Mouse (Mus musculus) thymus, postnatal 25 days (tissue): ENCODE results near the gene Tspan10.
"Not testable (repeated sequence)": the region's sequence is repeated elsewhere in the genome, so short reads cannot be mapped to it uniquely, and the experiment has no call there.

Experiments
- DNase-seq: peaks from one replicate; pipeline ENCODE4 v3.0.0; 2022

Tspan10 gene

DNA sequence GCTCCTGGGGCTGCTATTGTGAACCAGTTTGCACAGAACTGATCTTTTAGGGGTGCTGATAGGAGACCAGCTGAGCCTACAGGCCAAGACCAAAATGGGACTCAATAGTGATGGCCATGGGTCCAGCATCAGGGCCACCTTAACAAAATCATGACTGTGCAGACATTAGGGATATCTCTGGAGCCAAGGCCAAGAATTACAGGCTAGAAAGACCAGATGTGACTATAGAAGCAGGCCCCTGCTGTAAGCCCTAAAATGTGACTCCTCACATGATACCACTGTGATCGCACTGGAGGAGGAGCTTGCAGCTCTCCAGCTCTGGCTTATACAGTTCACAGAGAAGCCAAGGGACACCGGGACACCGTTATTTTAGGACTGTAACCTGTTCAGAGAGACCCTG is at the start of gene Tspan10:
TSS of gene Tspan10 (plus strand) at position 301 of the 400 bp plus-strand sequence.
- DNase-seq: no peak

DNA sequence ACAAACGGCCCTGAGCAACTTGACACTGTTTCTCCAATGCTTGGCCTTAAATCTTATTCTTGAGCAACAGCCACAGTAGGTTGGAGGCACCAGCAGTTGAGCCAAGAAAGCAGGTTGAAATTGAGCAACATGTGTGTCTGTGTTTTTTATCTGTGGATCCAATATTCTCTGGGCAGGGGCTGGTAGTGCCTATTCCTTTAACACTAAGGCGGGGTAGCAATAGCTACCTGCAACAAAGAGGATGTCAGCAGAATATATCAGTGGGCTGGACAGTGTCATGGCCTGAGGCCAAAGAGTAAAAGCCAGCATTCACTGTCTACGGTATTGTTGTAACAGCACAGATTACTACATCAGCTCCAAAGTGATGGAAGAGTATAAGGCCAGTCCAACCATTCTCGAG is 46.8 kb upstream of the Tspan10 start:
- DNase-seq: no peak

DNA sequence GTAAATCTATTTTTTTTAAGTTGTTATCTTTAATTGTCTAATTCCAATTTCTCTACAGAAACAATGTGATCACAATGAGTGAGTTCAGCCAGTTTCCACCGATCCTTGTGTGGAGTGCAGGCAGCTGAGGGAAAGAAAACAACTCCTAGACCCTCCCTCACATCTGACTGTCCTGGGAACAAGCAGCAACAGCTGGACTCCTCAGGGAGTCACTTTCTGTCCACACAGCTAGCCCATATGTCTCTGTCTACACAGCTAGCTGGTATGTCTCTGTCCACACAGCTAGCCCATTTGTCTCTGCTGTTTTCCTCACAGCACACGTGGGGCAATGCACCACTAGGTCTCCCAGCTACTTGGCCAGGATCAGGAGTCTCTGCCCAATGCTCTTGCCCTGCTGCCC is 44.8 kb upstream of the Tspan10 start:
- DNase-seq: no peak

DNA sequence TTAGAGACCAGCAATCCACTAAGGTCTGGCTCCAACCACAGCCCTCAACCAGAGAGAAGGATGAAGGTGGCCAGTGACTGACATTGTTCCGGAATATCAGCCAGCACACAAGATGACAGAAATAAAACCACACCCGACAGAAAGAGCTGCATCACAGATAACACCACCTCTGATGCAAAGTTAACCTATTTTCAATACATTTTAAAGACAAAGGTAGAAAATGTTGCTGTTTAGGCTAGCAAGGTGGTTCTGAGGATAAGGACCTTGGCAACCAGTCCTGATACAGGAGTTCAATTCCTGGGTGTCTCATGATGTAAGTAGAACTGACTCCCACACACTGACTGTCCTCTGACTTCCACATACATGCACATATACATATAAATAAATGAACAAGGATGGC is 43.1 kb upstream of the Tspan10 start:
- no peak for DNase-seq

DNA sequence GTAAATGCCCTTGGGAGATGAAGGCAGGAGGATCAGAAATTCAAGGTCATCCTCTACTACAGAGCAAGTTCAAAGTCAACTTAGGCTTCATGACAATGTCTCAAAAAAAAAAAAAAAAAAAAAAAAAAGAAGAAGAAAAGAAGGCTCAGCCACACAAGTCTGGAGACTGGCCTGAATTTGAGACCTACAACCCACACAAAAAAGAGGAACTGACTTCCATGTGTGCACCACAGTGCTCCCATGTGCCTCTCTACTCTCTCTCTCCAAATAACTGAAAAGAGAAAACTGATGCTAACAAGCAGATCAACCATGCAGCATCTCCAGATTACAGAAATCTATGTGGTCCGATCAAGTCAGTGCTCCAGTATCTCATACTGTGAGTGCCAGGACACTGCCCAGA is 37.6 kb upstream of the Tspan10 start:
- DNase-seq: no peak

DNA sequence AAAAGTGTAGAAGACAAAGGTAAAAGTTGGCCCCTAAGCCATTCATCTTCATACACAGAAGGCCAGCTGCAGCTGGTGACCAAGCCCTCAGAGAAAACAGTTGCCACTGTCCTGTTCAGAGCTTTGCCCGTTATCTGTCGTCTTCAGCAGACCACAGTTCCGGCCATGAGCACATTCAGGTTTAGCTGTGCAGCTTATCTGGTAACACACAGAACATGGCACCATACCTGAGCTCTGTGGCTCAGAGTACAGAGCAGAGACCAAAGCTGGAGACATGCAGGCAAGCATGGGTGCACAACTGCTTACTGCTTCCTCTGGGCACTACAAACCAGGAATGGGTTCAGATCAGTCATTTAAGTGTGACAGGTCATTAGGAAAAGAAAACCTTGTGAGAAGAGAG is 36.6 kb upstream of the Tspan10 start:
- DNase-seq: no peak

DNA sequence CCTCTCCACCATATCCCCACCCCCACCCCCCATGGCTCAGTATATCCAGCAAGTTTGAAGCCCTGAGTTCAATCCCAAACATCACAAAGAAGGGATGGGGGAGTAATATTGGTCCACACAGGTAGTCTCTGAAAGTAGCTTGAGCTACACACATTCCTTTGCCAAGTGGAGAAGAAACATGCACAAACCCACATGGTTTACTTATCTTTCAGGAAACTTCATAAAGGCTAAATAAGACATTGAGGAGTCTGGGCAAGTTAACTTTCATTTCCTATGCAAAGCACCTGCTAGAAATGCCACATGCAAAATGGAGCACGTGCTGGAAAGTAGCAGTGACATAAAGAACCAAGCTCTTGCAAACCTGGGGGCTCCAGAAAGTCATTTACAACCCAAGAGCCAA is 36.0 kb upstream of the Tspan10 start:
- no peak for DNase-seq

DNA sequence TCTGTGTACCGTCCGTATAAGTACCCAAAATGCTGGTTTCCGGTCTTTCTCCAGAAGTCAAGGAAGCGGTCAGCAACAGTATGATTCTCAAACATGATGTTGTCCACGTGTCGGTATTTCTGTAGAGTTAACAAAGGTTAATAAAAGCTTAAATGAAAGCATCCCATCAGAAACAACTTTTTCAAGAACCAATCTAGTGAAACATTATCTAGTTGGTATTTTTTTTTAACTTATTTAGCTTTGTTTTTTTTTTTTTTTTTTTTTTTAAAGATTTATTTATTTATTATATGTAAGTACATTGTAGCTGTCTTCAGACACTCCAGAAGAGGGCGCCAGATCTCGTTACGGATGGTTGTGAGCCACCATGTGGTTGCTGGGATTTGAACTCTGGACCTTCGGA is 28.8 kb upstream of the Tspan10 start:
- not testable (repeated sequence) for DNase-seq

DNA sequence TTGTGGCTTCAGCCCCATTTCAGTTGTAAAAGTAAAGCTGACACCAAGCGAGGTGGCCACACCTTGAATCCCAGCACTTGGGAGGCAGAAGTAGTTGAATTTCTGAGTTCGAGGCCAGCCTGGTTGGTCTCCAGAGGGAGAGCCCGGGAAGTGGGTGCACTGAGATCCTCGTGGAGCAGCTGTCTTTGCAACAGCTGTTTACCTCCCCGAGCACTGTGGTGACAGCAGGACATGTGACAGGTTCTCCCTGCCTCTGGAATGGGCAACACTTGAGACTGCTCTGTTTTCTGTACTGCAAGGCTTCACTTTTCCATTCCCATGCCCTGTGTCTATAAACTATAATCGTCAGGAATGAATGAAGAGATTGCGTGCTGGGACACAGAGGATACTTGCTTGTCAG is 24.6 kb upstream of the Tspan10 start:
- DNase-seq: no peak

DNA sequence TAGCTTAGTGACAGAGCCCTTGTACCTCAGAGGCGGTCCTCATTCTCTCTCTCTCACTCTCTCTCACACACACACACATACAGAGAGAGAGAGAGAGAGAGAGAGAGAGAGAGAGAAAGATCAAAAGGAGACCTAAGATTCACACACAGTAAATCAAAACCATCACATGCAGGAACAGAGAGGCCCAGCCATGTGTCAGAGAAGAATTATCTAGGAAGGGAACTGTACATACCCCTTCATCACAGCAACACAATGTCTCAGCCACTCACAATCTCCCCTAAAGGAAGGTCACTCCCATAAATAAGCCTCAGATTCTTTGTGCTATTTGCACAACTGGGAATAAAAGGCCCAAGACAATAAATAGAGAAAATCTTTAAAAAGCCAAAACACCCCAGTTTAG is 23.9 kb upstream of the Tspan10 start:
- no peak for DNase-seq

DNA sequence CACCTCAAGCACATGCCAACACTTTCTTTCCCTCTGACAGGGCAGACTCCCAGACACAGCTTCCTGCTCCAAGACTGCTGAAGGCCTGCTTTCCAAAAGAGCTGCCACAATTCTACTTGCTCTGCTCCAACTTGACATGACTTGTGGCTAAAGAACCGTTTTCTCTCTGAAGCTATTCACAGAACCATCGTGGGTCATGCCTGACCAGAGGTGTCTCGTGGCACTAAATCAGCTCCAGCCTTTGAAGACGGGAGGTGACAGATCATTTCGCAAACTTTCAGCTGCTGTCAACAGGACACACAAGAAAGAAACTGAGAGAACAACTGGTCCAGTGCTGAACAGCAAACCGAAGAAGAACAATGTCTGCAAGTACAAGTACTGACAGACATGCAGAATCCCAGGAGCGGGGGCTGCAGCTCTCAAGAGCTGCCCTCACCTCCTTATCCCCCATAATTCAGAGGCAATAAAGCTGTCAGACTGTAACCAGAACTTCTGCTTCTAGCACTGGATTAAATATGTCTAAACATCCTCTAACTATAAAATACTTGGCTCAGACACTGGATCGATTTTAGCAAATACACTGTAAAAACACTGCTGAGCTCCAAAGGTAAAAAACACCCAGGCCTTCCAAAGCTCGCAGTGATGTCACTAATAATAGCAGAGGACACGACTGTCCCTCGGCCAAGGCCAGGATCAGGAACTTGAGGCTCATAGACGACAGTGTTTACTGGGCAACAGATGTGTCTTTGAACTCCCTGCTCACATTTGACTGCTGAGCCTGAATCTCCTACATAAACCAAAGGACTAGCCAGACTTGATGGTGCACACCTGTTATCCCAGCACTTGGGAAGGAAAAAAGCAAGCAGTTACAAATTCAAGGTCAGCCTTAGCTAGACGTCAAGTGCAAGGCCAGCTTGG is 19.5 kb upstream of the Tspan10 start:
- no peak for DNase-seq

DNA sequence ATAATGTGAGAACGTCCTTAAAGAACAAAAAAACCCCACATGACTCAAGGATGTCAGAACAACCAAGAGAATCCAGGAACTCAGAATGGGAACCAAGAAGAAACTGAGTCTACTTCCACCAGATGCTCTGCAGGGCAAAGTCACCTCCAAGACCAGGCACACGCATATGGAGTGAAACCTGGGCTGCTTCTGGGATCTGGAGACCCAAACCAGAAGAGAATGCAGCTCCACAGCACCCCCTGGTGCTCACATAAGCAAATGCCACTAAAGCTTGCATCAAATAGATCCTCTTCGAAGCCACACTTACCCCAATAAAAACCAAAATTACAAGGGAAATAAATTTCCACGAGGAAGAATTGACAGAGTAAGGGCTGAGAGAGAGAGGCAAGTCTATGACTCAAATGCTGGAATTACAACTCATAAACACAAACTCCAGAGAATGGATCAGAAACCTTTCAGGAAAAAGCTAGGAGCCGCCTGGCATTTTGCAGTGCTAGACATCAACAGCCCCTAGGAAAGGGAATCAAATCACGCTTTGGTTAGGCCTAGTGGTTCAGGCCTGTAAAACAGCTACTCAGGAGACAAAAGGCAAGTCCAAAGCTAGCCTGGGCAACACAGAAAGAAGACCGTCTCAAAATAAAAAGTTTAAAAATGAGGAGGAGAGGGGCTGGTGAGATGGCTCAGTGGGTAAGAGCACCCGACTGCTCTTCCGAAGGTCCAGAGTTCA is 18.7 kb upstream of the Tspan10 start:
- DNase-seq: peak; percentile 54

DNA sequence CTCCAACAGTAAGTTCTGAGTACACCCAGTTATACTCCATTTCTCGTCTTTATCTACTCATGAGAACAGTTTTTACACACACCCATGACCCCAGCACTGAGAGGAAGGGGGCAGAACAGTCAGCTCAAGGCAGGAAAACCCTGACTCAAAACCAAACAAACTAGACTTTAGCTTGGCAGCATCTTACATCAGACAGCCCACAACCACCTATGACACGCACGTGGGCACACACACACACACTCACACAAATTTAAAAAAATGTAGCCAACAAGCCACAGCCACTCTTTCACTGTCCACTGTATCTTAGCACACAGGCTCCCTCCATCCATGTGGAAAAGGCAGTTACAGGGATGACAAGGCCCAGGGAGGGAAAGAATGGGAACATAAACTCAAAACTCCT is 15.7 kb upstream of the Tspan10 start:
- DNase-seq: no peak

DNA sequence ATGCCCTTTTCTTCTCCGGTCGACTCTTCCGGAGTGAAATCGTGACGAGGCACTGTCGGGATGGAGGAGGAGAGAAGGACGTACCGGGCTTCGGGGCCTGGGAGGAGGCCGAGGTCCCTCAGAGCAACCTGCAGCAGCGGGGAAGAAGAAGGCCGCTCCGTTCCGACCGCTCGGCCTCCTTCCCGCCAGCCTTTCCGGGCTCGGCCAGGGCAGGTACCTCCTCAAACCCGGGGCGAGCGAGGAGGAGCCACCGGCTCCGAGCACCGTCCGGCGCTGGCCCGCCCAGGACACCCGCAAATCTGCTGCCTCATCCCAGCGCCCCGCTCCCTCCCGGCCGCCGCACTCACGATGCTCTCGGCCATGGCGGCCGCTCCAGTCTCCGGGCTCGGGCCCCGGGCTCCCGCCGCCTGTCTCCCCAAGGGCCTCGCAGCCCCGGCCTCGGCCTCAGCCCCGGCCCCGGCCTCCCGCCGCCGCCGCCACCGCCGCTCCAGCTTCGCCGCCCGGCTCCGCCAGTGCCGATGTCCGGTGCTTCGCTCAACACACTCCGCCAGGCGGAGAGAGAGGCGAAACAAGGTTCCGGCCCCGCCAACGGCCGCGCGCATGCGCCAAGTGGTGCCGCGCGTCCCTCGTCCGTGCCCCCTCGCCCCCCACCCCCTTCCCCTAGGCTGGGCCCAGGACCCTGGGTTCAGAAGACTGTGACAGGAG is 5.1 kb upstream of the Tspan10 start, which contains the start of gene Nploc4:
TSS of gene Nploc4 (minus strand) at position 557 of the 705 bp plus-strand sequence.
- DNase-seq: peak; percentile 92

DNA sequence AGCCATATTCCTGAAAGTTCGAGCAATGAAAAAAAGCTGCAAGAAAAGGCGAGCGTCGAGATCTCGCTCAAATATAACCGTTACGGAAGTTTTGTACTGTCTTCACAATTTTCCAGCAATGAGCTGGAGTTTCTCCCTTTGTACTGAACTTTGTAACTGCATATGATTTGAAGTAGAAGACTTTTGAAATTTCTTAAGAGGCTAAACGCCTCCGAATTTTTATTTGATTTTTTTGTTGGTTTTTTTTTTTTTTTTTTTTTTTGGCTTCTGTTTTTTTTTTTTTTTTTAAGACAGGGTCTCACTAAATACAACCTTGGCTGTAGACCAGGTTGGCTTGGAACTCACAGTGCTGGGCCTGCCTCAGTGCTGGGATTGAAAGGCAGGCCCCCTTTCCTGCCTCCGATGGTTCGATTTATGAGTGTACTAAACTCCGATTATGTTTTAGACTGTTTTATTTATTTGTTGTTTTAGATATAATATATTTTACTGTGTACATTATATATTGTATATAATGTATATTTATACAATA is 4.5 kb upstream of the Tspan10 start:
- DNase-seq: no peak

DNA sequence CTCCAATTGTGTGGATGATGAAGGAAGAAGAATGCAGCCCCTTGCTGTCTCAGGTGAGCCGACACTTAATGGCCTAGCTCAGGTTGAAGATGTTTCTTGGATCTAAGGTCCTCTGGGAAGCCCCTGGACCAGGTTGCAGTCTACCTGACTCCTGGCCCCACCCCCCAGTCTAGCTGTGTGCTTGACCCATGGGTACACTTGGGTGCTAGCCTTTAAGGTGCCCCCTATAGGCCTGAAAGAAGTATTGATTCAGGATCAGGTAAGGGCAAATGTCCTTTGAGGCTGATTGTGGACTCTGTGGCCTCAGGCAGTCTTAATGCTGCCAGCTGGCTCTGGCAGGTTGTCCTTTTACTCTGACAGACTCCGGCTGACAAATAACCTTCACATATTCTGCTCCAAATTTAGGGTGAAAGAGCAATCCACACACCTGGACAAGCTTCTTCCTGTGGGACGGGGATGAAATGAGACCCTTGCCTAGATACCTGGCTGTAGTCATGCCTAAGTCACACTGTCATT is 379 bp downstream of the Tspan10 start:
- DNase-seq: no peak

DNA sequence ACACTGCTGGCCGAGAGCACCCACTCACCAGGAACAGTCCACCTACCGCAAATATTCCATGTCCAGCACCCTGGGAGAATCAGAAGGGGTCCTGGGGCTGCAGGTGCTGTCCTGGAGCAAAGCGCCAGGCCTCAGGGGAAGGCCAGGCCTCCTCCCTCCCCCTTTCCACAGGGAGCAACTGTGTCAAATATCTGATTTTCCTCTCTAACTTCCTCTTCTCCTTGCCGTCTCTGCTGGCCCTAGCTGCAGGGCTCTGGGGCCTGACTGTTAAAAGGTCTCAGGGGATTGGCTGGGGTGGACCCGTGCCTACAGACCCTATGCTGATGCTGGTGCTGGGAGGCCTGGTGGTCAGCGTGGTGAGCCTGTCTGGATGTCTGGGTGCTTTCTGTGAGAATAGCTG is 1.7 kb downstream of the Tspan10 start:
- DNase-seq: no peak

DNA sequence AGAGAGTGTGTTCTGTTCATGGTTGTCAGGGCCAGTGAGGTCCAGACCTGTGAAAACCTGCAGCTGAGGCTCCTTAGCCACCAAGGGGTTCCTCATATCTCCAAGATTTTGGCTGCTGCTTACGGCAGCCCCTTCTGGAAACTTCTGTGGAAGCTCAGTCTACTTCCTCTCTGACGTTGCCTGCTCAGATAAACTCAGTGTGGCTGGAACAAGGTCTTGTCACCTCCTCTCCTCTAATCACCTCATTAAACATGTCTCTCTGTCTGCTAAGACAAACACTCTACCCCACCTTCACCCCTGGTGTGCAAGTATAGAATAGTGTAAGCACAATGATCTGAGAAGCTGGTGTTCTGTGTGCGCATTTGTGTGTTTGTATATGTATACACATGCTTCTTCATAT is 3.0 kb downstream of the Tspan10 start:
- DNase-seq: no peak

DNA sequence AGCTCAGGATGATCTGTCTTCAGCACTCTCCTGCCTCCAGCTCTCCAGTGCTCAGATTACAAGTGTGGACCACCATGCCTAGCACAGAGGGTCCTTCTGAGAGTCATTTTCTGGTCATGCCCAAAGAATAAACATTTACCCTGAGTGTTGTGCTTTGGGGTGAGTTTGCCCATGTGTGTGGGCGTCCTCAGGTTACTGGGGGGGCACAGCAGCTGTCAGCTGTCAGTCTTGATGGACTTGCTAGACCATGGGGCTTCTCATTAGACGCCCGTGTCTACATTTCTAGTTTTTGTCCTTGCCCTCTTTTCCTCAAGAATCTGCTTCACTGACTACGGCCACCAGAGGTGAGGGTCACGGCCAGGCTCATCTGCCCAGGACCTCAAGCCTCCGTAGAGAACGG is 4.7 kb downstream of the Tspan10 start:
- no peak for DNase-seq

DNA sequence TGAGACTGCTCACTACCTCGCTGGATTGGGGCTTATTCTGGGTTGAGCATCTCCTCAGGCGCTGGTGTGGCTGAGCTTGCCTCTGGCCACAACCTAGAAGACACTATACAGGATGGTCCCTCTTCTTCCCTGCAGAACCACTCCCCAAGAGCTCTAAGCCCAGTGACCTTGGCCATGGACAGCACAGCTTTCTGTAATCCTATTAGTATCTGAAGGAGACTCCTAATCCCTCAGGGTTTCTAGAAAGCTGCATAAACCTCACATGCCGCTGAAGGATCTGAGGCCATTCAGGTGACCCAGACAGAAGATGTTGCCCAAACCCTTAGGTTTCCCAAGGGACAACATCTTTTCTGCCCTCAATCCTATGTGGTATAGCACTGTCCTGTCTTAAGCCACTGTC is 9.8 kb downstream of the Tspan10 start:
- no peak for DNase-seq

DNA sequence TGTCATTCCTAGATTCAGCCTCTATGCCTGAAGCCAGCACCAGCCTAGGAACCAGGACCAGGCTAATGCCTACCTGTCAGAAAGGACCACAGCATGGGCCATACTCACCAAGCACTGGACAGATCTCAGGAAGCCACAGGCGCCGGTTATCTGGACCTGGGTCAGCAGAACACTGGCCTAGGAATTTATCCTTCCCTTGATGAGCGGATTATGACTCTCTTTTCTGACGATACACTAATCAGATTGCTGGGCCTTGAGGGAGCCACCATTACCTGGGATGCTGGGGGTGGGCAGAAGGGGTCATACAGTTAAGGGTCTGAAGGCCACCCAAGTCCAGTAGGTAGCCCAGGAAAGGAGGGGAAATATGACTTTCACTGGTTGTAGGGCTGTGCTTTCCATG is 10.9 kb downstream of the Tspan10 start, which contains the start of gene Pde6g:
TSS of gene Pde6g (minus strand) at position 195 of the 400 bp plus-strand sequence.
- DNase-seq: no peak

DNA sequence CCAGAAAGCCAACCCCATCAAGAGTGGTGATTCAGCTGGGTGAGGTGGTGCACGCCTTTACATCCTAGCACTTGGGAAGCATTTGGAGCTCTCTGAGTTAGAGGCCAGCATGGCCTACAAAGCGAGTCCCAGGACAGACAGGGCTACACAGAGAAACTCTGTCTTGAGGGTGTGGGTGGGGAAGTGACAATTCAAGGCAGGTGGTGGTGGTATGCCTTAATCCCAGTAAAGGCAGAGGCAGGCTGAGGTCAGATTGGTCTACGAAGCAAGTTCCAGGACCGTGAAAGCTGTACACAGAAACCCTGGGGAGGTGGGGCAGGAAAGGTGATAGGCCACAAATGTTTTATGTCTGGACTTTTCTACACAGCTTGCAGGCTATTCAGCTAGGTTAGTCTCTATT is 12.5 kb downstream of the Tspan10 start:
- DNase-seq: no peak

DNA sequence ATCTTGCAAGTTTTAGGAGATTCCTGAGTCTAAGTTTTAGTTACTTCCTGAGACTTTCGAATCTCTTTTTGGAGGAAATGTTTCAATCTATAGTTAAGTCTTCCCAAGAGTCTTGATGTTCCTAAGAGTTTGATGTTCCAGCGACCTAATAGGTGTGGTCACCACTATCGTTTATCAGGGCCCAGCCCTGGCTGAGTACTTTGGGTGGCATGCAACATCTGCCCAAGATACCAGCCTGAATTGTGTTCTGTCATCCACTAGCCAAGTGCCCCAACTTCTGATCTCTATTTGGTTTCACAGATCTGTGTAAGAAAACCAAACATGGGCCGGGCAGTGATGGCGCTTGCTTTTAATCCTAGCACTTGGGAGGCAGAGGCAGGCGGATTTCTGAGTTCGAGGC is 13.0 kb downstream of the Tspan10 start:
- no peak for DNase-seq
